Mouse (Mus musculus) liver, embryonic 14.5 days (tissue): Measurements from ENCODE around the gene Rbm4.

Experiments
- CTCF ChIP-seq: IDR thresholded peaks from 2 replicates; pipeline ENCODE4 v1.5.1; 2016; ENCODE audit warnings: antibody characterized with exemption, low read depth, control low read depth
- EP300 ChIP-seq: IDR thresholded peaks from 2 replicates; pipeline ENCODE4 v1.6.1; 2016; ENCODE audit warnings: antibody characterized with exemption, low read depth

- TF ChIP-seq CTCF (no peak), EP300 (no peak)
Measured at GRCm38 (mm10) chr19:4829156-4829555, 35.5 kb upstream of the Rbm4 start.
